Mouse (Mus musculus) urinary bladder, postnatal 4 days (tissue): ENCODE data around the gene Bap1.

Experiments
- DNase-seq, 2 experiments: peaks; one replicate each; pipeline ENCODE4 v3.0.0; 2021 to 2022; ENCODE audit warnings: low spot score in 2 of 2

The Bap1 gene

GRCm38 (mm10) chr14:31233070-31233995, 17.9 kb upstream of the Bap1 start:
- no peak for DNase-seq

- DNase-seq: peak; percentile 55 to 83
Measured at GRCm38 (mm10) chr14:31233996-31234591, 17.2 kb upstream of the Bap1 start.

GRCm38 (mm10) chr14:31237101-31237882, 14.0 kb upstream of the Bap1 start:
- DNase-seq: no peak

GRCm38 (mm10) chr14:31240528-31240927, 10.7 kb upstream of the Bap1 start:
- no peak for DNase-seq

GRCm38 (mm10) chr14:31244777-31245176, 6.5 kb upstream of the Bap1 start:
- no peak for DNase-seq

- DNase-seq: no peak
Measured at GRCm38 (mm10) chr14:31245946-31246345, 5.3 kb upstream of the Bap1 start.

GRCm38 (mm10) chr14:31248396-31248795, 2.9 kb upstream of the Bap1 start:
- DNase-seq: no peak

GRCm38 (mm10) chr14:31250222-31251083, 797 bp upstream of the Bap1 start:
- DNase-seq: no peak

GRCm38 (mm10) chr14:31251626-31252025, 376 bp downstream of the Bap1 start:
- DNase-seq: no peak

- no peak for DNase-seq
Measured at GRCm38 (mm10) chr14:31252091-31252490, 841 bp downstream of the Bap1 start.

GRCm38 (mm10) chr14:31258476-31259050, 7.3 kb downstream of the Bap1 start:
- DNase-seq: no peak

- no peak for DNase-seq
Measured at GRCm38 (mm10) chr14:31260374-31260773, 9.1 kb downstream of the Bap1 start.

GRCm38 (mm10) chr14:31260932-31261331, 9.7 kb downstream of the Bap1 start:
- no peak for DNase-seq

GRCm38 (mm10) chr14:31267649-31268048, 16.4 kb downstream of the Bap1 start:
- no peak for DNase-seq

- no peak for DNase-seq
Measured at GRCm38 (mm10) chr14:31268301-31269001, 17.2 kb downstream of the Bap1 start.

GRCm38 (mm10) chr14:31269456-31270100, 18.3 kb downstream of the Bap1 start:
- peak; percentile 70 to 81 for DNase-seq

GRCm38 (mm10) chr14:31271121-31271520, 19.9 kb downstream of the Bap1 start:
- DNase-seq: no peak

GRCm38 (mm10) chr14:31272164-31272563, 20.9 kb downstream of the Bap1 start:
- peak; percentile 66 to 81 for DNase-seq

GRCm38 (mm10) chr14:31285728-31286127, 34.5 kb downstream of the Bap1 start:
- no peak for DNase-seq
